Mouse (Mus musculus) MEL (cell line): ENCODE results near the gene Pacsin2. TPM values are rescaled to one million over a fixed set of nuclear protein-coding genes. Genes with fewer than 3 reads are reported as not detected.

ENCODE experiments used
- DNase-seq: peaks from one replicate; pipeline ENCODE4 v3.0.0; 2011; ENCODE audit warnings: low read depth, low spot score
- H3K27ac ChIP-seq: 2 replicates; pipeline ENCODE4 v1.5.1; 2012; ENCODE audit warnings: low read depth, mild to moderate bottlenecking, control low read depth, low read length, moderate library complexity; ENCODE audit not compliant: control insufficient read depth
- H3K27me3 ChIP-seq, 2 experiments: fragments of 150-350 bp in 1 of 2; sonication (generic) in 1 of 2; 2 replicates each; pipeline ENCODE4 v1.6.1; 2012; ENCODE audit warnings: low read length in 2 of 2, mild to moderate bottlenecking in 2 of 2, improper control_type of control experiment in 1 of 2, moderate library complexity in 1 of 2; ENCODE audit not compliant: insufficient read depth in 2 of 2, control insufficient read depth in 1 of 2
- H3K36me3 ChIP-seq, 2 experiments: 2 replicates each; pipeline ENCODE4 v1.6.1; 2012 to 2014; ENCODE audit warnings: low read length in 2 of 2, improper control_type of control experiment in 1 of 2, inconsistent platforms in 1 of 2, mild to moderate bottlenecking in 1 of 2; ENCODE audit not compliant: insufficient read depth in 2 of 2, control insufficient read depth in 1 of 2
- H3K4me1 ChIP-seq, 2 experiments: fragments of 150-350 bp in 1 of 2; sonication (generic) in 1 of 2; 2 replicates each; pipeline ENCODE4 v1.6.1; 2012; ENCODE audit warnings: low read length in 2 of 2, improper control_type of control experiment in 1 of 2, mild to moderate bottlenecking in 1 of 2; ENCODE audit not compliant: insufficient read depth in 2 of 2, control insufficient read depth in 1 of 2
- H3K4me3 ChIP-seq, 2 experiments: fragments of 150-350 bp in 1 of 2; sonication (generic) in 1 of 2; 2 replicates each; pipeline ENCODE4 v1.5.1; 2012; ENCODE audit warnings: low read depth in 2 of 2, low read length in 2 of 2, mild to moderate bottlenecking in 2 of 2, moderate library complexity in 2 of 2, control low read depth in 1 of 2, improper control_type of control experiment in 1 of 2; ENCODE audit not compliant: control insufficient read depth in 1 of 2, insufficient read depth in 1 of 2
- H3K79me2 ChIP-seq: 2 replicates; pipeline ENCODE4 v1.6.1; 2012; ENCODE audit warnings: mild to moderate bottlenecking, low read length, moderate library complexity; ENCODE audit not compliant: control insufficient read depth, poor library complexity, insufficient read depth
- H3K9ac ChIP-seq: 2 replicates; pipeline ENCODE4 v1.6.1; 2012; ENCODE audit warnings: low read depth, mild to moderate bottlenecking, control low read depth, low read length, moderate library complexity; ENCODE audit not compliant: control insufficient read depth, poor library complexity, severe bottlenecking
- H3K9me3 ChIP-seq: fragments of 150-350 bp; sonication (generic); replicated peaks from 2 replicates; pipeline ENCODE4 v1.6.1; 2012; ENCODE audit warnings: mild to moderate bottlenecking, low read length, improper control_type of control experiment, moderate library complexity; ENCODE audit not compliant: insufficient read depth
- BHLHE40 ChIP-seq: IDR thresholded peaks from 2 replicates; pipeline ENCODE4 v1.6.1; 2012; ENCODE audit warnings: low read depth, mild to moderate bottlenecking, inconsistent platforms, low read length, improper control_type of control experiment, borderline replicate concordance
- CHD1 ChIP-seq: IDR thresholded peaks from 2 replicates; pipeline ENCODE4 v1.6.1; 2012; ENCODE audit warnings: low read depth, mild to moderate bottlenecking, inconsistent platforms, low read length, improper control_type of control experiment
- CHD2 ChIP-seq: IDR thresholded peaks from 2 replicates; pipeline ENCODE4 v1.6.1; 2011; ENCODE audit warnings: low read length, improper control_type of control experiment
- CTCF ChIP-seq, 3 experiments: IDR thresholded peaks in 2 of 3; conservative IDR thresholded peaks in 1 of 3; 2 replicates each; pipeline ENCODE4 v1.5.1; 2011 to 2012; ENCODE audit warnings: low read length in 3 of 3, low read depth in 2 of 3, mild to moderate bottlenecking in 2 of 3, improper control_type of control experiment in 1 of 3, inconsistent platforms in 1 of 3, mixed read lengths in 1 of 3, moderate library complexity in 1 of 3; ENCODE audit not compliant: control insufficient read depth in 1 of 3, insufficient read depth in 1 of 3, poor library complexity in 1 of 3, severe bottlenecking in 1 of 3
- EP300 ChIP-seq, 2 experiments: IDR thresholded peaks; 2 replicates each; pipeline ENCODE4 v1.6.1; 2011; ENCODE audit warnings: improper control_type of control experiment in 2 of 2, low read length in 2 of 2, low read depth in 1 of 2, mild to moderate bottlenecking in 1 of 2
- ETS1 ChIP-seq: IDR thresholded peaks from 2 replicates; pipeline ENCODE4 v1.6.1; 2012; ENCODE audit warnings: low read depth, mild to moderate bottlenecking, inconsistent platforms, low read length, improper control_type of control experiment, moderate library complexity
- GABPA ChIP-seq: IDR thresholded peaks from 2 replicates; pipeline ENCODE4 v1.6.1; 2012; ENCODE audit warnings: low read depth, mild to moderate bottlenecking, inconsistent platforms, low read length, improper control_type of control experiment, moderate library complexity
- JUND ChIP-seq: IDR thresholded peaks from 2 replicates; pipeline ENCODE4 v1.6.1; 2011; ENCODE audit warnings: low read depth, mild to moderate bottlenecking, improper control_type of control experiment, low read length
- MAFK ChIP-seq: IDR thresholded peaks from 2 replicates; pipeline ENCODE4 v1.6.1; 2011; ENCODE audit warnings: low read depth, mild to moderate bottlenecking, low read length, improper control_type of control experiment, borderline replicate concordance
- MAZ ChIP-seq: IDR thresholded peaks from 2 replicates; pipeline ENCODE4 v1.6.1; 2012; ENCODE audit warnings: low read depth, mild to moderate bottlenecking, inconsistent platforms, low read length, improper control_type of control experiment
- MYB ChIP-seq: IDR thresholded peaks from 2 replicates; pipeline ENCODE4 v1.6.1; 2011; ENCODE audit warnings: mild to moderate bottlenecking, low read depth, low read length, improper control_type of control experiment
- MYC ChIP-seq: IDR thresholded peaks from 2 replicates; pipeline ENCODE4 v1.6.1; 2011; ENCODE audit warnings: low read depth, mild to moderate bottlenecking, low read length, improper control_type of control experiment, moderate library complexity
- POLR2AphosphoS5 ChIP-seq: IDR thresholded peaks from 2 replicates; pipeline ENCODE4 v1.6.1; 2012; ENCODE audit warnings: low read depth, borderline replicate concordance, mild to moderate bottlenecking, inconsistent platforms, low read length, moderate library complexity, mixed read lengths
- RAD21 ChIP-seq: IDR thresholded peaks from 2 replicates; pipeline ENCODE4 v1.6.1; 2011; ENCODE audit warnings: mild to moderate bottlenecking, low read depth, low read length, improper control_type of control experiment
- SIN3A ChIP-seq: IDR thresholded peaks from 2 replicates; pipeline ENCODE4 v1.6.1; 2012; ENCODE audit warnings: low read length, improper control_type of control experiment, inconsistent platforms
- TAL1 ChIP-seq: IDR thresholded peaks from 2 replicates; pipeline ENCODE4 v1.6.1; 2012; ENCODE audit warnings: mild to moderate bottlenecking, inconsistent platforms, low read length, moderate library complexity, mixed read lengths
- TBP ChIP-seq: IDR thresholded peaks from 2 replicates; pipeline ENCODE4 v1.8.0; 2011; ENCODE audit warnings: low read depth, low read length, improper control_type of control experiment
- TCF12 ChIP-seq: IDR thresholded peaks from 2 replicates; pipeline ENCODE4 v1.6.1; 2014; ENCODE audit warnings: low read depth, mild to moderate bottlenecking, inconsistent platforms, low read length, improper control_type of control experiment, moderate library complexity
- UBTF ChIP-seq: IDR thresholded peaks from 2 replicates; pipeline ENCODE4 v1.6.1; 2012; ENCODE audit warnings: low read depth, mild to moderate bottlenecking, inconsistent platforms, low read length, improper control_type of control experiment, moderate library complexity, borderline replicate concordance; ENCODE audit not compliant: insufficient read depth
- USF1 ChIP-seq: IDR thresholded peaks from 2 replicates; pipeline ENCODE4 v1.6.1; 2014; ENCODE audit warnings: low read depth, mild to moderate bottlenecking, inconsistent platforms, low read length, improper control_type of control experiment, moderate library complexity
- ZKSCAN1 ChIP-seq: IDR thresholded peaks from 2 replicates; pipeline ENCODE4 v1.6.1; 2012; ENCODE audit warnings: low read depth, mild to moderate bottlenecking, inconsistent platforms, low read length, improper control_type of control experiment, moderate library complexity
- ZMIZ1 ChIP-seq: IDR thresholded peaks from 2 replicates; pipeline ENCODE4 v1.6.1; 2012; ENCODE audit warnings: low read depth, mild to moderate bottlenecking, inconsistent platforms, low read length, improper control_type of control experiment, moderate library complexity
- ZNF384 ChIP-seq: IDR thresholded peaks from 2 replicates; pipeline ENCODE4 v1.6.1; 2012; ENCODE audit warnings: low read depth, mild to moderate bottlenecking, inconsistent platforms, low read length, improper control_type of control experiment
- polyA plus RNA-seq, 2 experiments: library from polyadenylated mRNA; stranded (reverse) in 1 of 2; unstranded in 1 of 2; fragments of >175 nt in 1 of 2; fragments of >200 nt in 1 of 2; gene quantifications; 2 replicates each; pipeline versions ENCODE4 v1.2.1 to v1.2.4; 2012; ENCODE audit warnings: low replicate concordance in 2 of 2, low read depth in 1 of 2; ENCODE audit not compliant: insufficient read length in 2 of 2, insufficient read depth in 1 of 2, missing spikeins in 1 of 2
- total RNA-seq: library from RNA; depleted of rRNA; stranded (reverse); fragments of 300-350 nt; gene quantifications from 2 replicates; pipeline ENCODE4 v1.2.3, GENCODE M21; 2012

Gene Pacsin2
- total and polyA plus RNA-seq, 3 experiments = 58.7 to 425 (median 103) TPM

- peaks cover 1 to 22% of the 10 kb centered on the region in 2 experiments for H3K4me1 ChIP-seq
- no peak overlapping the region for H3K27ac ChIP-seq
- H3K4me3 ChIP-seq = no peak overlapping the region
Measured at GRCm38 (mm10) chr15:83460891-83461290, 3.5 kb downstream of the Pacsin2 start.

GRCm38 (mm10) chr15:83457541-83457940 lies 6.9 kb downstream of the Pacsin2 start:
- no peak for TF ChIP-seq UBTF
- TF ChIP-seq CHD1 = no peak
- no peak for TF ChIP-seq CHD2
- no peak for TF ChIP-seq MAZ
- TF ChIP-seq USF1 = no peak
- Histone ChIP-seq H3K4me1 (peaks cover under 1 to 12% of the 10 kb centered on the region in 2 experiments), H3K36me3 (peaks cover 0 to 3% of the 10 kb centered on the region in 2 experiments; a peak in 2 of 4 replicates), H3K27me3 (no peaks in the 10 kb centered on the region), H3K9me3 (no peaks in the 10 kb centered on the region), H3K4me3 (no peak overlapping the region), H3K27ac (no peak overlapping the region), H3K79me2 (peaks cover 60% of the 10 kb centered on the region), H3K9ac (no peak overlapping the region)
- DNase-seq = no peak

More at GRCm38 (mm10) chr15:83460891-83461290, 3.5 kb downstream of the Pacsin2 start:
- Histone ChIP-seq H3K9ac (no peak overlapping the region), H3K79me2 (peaks cover 60% of the 10 kb centered on the region), H3K9me3 (no peaks in the 10 kb centered on the region), H3K36me3 (peaks cover 0 to 21% of the 10 kb centered on the region in 2 experiments; a peak in 2 of 4 replicates), H3K27me3 (no peaks in the 10 kb centered on the region)
- TF ChIP-seq POLR2AphosphoS5 = no peak
- no peak for TF ChIP-seq TCF12
- no peak for TF ChIP-seq ZNF384
- TF ChIP-seq GABPA = no peak
- no peak for DNase-seq

GRCm38 (mm10) chr15:83455637-83456036 lies 8.8 kb downstream of the Pacsin2 start:
- Histone ChIP-seq H3K79me2 (peaks cover 59% of the 10 kb centered on the region), H3K9ac (no peak overlapping the region), H3K36me3 (peaks cover 0 to 19% of the 10 kb centered on the region in 2 experiments; a peak in 2 of 4 replicates), H3K4me3 (no peak overlapping the region), H3K4me1 (peaks cover 12 to 24% of the 10 kb centered on the region in 2 experiments), H3K27ac (no peak overlapping the region), H3K9me3 (no peaks in the 10 kb centered on the region), H3K27me3 (no peaks in the 10 kb centered on the region)
- no peak for DNase-seq
- TF ChIP-seq MYB = no peak
- no peak for TF ChIP-seq TCF12
- TF ChIP-seq SIN3A = no peak
- no peak for TF ChIP-seq TAL1
- no peak for TF ChIP-seq ETS1
- no peak for TF ChIP-seq ZMIZ1
- TF ChIP-seq MAZ = no peak
- TF ChIP-seq BHLHE40 = no peak
- no peak for TF ChIP-seq CHD1
- no peak for TF ChIP-seq CTCF (IDR thresholded peaks at IDR 0.05 in 2 of 3, conservative IDR thresholded peaks at IDR 0.05 in 1 of 3; ENCODE audit: control insufficient read depth in 1 of 3, insufficient read depth in 1 of 3, low read depth in 2 of 3, low read length in 3 of 3, poor library complexity in 1 of 3, severe bottlenecking in 1 of 3)
- no peak for TF ChIP-seq RAD21
- TF ChIP-seq GABPA = no peak
- TF ChIP-seq MAFK = no peak
- no peak for TF ChIP-seq JUND
- TF ChIP-seq EP300 (IDR thresholded peaks at IDR 0.05; ENCODE audit: low read depth in 1 of 2, low read length in 2 of 2) = no peak
- no peak for TF ChIP-seq MYC
- TF ChIP-seq TBP = no peak
- no peak for TF ChIP-seq ZKSCAN1
